Mouse (Mus musculus): Measurements from ENCODE around the gene Srrt.
"Not testable (repeated sequence)": the region's sequence is repeated elsewhere in the genome, so short reads cannot be mapped to it uniquely, and the experiment has no call there.

Gene Srrt

DNA sequence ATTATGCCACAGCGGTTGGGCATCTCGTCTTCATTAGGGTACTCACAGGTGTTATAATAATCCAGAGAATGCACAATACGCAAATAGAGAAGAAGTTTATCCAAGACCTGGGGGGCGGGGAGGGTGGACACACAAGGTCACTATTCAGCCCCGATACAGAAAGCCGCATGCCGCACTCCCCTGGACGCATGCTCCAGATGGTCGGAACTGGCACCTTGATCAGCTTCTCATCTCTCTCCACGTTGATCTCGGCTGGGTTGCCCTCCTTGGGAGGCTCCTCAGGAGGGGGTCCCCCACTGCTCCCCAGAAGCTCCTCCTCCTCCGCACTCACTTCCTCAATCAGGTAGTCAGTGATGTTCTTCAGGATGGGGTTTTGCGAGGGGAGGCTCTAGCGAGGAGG lies 10.3 kb downstream of the Srrt start:
- no peak for DNase-seq (ENCODE audit: low spot score in 2 of 2)

DNA sequence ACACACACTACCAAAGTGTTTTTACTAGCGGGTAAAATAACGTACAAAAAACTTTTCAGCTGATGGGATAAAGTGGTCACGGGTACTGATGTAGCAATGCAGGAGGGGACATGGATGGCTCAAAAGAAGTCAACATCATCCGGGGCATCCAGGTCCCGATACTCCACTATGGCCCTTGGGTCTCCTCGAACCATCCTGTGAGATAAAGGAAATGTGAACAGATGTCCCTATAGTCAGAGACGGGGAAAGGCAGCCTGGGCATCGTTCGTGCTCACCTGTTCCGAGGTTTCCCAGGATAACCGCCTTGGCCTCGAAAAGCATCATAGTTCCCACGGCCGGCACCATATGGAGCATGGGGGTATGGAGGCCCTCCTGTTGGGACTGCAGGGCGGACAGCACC lies 11.8 kb downstream of the Srrt start:
- DNase-seq (ENCODE audit: low spot score in 2 of 2), result no peak

DNA sequence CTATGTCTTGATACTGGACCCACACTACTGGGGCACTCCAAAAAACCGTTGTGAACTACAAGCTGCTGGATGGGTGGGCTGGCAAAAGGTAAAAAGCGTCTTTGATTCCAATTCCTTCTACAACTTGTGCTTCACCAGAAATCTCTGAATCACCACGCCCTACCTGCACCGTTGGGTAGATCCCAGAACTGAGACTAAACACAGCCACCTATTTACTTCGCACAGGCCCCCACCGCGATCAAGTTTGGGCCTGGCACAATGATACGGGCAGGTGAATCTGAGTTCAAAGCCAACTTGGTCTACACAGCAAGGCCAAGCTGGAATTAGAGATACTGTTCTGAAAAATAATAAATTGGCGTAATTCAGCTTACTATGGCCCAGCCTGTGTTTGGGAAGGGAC lies 12.2 kb downstream of the Srrt start:
- DNase-seq (ENCODE audit: low spot score in 2 of 2), result no peak

DNA sequence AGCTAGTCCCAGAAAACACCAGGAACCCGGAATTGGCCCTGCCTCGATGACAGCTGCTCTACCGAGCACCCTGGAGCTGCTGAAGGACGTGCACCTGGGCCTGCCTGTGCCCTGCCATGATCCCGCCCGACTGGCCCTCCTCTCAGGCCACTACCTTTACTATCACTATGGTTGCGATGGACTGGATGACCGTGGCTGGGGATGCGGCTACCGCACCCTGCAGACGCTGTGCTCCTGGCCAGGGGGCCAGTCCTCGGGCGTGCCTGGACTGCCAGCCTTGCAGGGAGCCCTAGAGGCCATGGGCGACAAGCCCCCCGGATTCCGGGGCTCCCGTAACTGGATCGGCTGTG lies 12.8 kb downstream of the Srrt start:
- no peak for DNase-seq (ENCODE audit: low spot score in 2 of 2)

DNA sequence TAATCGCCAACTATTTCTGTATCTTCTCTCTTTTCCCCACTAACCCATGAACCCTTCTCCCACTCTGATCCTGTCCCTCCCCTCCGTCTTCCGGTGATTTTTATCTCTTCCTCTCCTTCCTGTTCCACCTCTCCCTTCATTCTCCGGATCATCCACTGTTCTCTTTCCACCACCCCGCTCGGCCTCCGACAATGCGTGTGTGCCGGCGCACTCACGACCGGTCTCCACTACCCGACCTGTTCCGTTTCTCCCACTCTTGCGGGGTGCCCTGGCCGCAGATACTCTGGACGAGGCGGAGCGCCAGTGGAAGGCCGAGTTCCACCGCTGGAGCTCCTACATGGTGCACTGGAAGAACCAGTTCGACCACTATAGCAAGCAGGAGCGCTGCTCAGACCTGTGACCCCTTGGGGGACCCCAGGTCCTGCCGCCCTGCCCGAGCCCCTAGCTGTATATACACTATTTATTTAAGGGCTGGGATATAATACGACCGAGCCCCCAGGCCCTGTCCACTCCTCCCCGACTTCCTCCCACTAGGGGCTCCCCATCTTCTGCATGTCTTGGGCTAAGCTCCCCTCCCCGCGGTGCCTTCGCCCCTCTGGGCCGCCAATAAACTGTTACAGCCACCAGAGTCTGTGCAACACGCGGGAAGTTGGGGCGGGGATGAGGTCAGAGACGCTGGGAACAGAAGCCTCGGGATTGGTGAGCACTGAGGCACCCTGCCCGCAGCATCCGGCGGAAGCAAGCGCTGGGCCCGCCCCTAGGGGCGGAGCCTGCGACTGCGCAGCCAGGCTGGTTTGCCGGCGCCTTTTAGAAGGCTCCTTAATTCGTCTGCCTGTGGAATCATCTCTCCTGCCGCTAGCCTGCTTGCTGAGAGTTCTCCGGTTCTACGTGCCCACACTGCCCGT lies 13.4 kb downstream of the Srrt start, which contains the start of gene Ufsp1:
Gene Ufsp1, plus strand, starts transcription at position 791 of the 905 bp plus-strand sequence.
- peak; percentile 96 for DNase-seq (ENCODE audit: low spot score in 2 of 2)

DNA sequence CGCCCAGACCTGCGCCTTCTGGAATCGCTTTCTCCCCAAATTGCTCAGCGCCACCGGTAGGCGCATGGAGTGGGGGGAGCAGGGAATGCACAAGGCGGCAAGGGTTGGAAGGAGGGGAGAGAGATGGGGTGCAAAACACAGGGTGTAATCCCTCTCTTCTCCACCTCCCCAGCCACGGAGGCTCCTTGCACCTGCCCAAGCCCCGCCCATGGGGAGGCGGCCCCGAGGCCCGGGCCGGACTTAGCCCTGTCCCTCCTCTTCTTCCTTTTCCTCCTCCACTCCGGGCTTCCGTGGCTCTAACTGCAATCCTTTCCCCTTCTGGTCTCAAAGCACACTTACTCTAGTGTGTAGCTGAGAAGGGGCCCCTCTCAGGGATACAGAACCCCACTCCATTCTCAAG lies 14.2 kb downstream of the Srrt start:
- peak; percentile 68 to 71 for DNase-seq (ENCODE audit: low spot score in 2 of 2)

DNA sequence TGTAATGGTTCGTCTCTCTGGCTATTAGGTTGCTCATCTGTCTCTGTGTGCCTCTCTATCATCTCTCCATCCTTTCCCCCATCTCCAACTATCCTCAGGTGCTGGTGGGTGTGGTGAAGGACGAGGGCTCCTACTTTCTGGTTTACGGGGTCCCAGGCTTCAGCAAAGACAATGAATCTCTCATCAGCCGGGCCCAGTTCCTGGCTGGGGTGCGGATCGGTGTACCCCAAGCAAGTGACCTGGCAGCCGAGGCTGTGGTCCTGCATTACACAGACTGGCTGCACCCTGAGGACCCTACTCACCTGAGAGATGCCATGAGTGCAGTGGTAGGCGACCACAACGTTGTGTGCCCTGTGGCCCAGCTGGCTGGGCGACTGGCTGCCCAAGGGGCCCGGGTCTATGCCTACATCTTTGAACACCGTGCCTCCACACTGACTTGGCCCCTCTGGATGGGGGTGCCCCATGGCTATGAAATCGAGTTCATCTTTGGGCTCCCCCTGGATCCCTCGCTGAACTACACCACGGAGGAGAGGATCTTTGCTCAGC lies 16.0 kb downstream of the Srrt start:
- DNase-seq (ENCODE audit: low spot score in 2 of 2), result no peak

DNA sequence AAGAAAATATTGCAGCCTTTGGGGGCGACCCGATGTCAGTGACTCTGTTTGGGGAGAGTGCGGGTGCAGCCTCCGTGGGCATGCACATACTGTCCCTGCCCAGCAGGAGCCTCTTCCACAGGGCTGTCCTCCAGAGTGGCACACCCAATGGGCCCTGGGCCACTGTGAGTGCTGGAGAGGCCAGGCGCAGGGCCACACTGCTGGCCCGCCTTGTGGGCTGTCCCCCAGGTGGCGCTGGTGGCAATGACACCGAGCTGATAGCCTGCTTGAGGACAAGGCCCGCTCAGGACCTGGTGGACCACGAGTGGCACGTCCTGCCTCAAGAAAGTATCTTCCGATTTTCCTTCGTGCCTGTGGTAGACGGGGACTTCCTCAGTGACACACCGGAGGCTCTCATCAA lies 16.8 kb downstream of the Srrt start:
- DNase-seq (ENCODE audit: low spot score in 2 of 2), result no peak

DNA sequence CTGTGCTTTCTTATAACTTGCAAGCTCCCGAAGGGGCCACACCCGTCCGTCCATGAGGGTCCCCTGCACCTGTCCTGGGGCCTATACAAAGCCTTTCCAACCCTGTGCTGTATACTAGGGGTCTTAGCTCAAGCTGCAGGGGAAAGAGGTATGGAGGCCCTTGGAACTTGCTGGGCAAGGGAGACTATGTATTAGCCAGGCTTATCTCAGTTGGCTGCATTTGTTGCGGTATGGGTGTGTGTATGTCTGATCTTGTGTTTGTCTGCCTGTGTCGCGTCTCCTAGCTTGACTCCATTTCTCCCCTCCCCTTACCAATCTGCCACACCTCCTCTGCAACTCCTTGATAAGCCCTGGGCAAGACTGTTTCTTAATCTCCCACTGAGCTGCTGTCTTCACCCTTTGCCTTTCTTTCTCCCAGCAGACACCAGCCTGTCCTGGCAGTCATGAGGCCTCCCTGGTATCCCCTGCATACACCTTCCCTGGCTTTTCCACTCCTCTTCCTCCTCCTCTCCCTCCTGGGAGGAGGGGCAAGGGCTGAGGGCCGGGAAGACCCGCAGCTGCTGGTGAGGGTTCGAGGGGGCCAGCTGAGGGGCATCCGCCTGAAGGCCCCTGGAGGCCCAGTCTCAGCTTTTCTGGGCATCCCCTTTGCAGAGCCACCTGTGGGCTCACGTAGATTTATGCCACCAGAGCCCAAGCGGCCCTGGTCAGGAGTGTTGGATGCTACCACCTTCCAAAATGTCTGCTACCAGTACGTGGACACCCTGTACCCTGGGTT lies 17.7 kb downstream of the Srrt start:
- no peak for DNase-seq (ENCODE audit: low spot score in 2 of 2)

DNA sequence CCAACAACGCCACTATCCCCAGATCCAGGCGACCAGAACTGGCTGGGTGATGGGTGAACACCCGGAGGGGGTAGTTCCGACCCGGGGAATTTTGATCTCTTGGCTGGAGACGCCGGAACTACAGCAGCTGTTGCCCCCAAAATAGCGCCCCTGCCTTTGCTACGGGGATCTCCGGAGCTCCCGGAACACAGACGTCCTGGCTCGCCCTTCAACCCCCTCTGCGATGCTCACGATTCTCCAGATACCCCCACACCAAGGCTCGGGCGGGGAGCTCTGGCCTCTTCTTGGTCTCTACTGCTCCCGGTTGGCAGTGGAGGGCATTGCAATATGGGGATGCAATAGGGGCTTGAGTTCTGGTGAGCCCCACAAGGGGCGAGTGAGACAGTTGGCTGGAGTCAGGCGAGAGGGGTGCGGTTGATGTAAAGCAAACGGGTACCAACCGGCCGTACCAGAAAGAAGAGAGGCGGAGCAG lies 18.4 kb downstream of the Srrt start:
- peak in 1 of 2 experiments; percentile 48 for DNase-seq (ENCODE audit: low spot score in 2 of 2)

DNA sequence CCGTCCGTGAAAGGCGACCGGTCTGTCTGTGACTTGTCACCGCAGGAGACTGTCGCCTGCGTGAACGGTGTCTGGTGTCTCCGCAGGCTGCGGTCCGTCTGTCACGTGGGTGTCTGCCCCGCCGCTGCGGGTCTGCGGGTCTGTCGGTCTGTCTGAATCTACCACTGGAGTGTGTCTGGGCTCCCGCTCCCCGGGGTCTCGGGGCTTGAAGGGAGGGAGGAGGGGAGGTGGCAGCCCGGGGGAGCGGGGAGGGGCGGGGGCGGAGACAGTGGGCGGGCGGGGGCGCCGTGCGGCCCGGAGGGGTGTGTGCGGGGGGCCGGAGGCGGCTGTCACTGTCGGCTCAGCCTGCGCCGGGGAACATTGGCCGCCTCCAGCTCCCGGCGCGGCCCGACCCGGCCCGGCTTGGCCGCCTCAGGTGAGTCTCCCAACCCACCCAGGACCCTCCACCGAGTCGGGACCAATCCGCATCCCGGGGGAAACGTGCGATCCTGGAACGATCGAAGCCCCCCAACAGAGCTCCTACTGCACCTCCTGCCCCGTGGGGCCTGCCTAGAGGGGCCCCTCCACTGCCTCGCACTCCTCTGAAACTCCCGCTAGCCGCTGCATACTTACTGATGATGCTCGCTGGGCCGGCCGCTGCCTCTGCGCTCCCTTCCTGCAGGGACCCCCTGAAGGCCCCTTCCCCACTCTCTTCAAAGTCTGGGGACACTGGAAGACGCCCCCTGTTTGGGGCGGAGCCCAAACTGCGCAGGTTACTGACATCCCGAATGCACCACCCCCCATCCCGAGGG lies 19.3 kb downstream of the Srrt start:
- peak; percentile 60 to 70 for DNase-seq (ENCODE audit: low spot score in 2 of 2)

DNA sequence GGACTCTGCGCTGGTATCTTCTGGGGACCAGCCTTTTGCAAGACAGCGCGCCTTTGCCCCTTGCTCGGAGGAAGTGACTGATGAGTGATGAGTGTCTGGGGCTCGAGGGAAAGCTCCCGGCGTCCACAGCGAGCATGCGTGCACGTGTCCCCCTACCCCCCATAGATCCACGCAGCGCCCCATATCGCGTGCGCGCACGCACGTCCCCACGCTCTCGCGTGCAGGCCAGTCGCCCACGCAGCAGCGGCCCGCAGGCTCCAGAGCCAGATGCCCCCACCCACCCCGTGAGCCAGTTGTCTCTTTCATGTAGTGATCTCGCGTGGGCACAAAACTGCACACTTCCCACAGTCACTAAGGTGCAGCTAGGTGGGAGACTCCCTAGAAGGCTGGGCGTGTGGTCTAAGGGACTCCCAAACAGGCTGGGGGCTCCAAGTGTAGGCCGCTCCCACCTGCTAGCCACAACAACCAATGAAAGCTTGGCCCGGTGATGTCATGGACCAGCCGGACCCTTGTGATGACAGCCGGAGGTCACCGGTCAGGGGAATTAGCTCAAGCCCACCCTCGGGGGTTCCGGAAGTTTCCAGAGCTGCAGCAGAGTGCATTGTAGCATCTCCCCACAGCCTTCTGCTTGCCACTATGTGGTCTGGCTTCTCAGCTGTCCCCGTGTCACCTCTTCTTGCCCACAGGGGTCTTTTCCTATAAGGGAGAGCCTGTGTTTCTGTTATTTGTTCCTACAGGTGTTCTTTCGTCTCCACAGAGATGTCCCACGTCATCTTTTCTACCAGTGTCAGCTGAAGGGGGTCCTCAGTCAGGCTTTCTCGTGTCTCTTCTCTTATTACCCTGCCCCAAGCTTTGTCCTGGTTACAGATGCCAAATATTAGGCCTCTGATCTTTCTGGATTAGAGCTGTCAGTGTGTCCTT lies 20.2 kb downstream of the Srrt start, which contains the start of gene Ache:
Gene Ache, plus strand, starts transcription at position 488 of the 921 bp plus-strand sequence.
- peak; percentile 71 to 78 for DNase-seq (ENCODE audit: low spot score in 2 of 2)

DNA sequence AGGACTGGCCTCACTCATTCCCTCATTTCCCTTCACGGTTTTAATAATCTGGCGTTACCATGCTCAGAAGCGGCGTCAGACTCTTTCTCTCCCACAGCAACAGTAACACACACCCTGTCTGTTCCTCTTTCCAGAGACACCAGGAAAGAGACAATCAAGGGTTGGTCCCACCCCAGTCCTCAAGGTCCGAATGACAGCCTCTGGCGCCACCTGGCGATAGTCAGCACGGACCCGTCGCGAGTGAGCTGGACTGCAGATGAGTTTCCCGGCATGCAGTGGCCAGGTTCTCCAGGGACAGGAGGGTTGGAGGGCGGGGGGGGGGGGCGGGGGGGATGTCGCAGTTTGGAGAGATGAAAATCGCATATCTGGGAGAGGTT lies 20.8 kb downstream of the Srrt start:
- DNase-seq (ENCODE audit: low spot score in 2 of 2), result peak; percentile 87 to 91

DNA sequence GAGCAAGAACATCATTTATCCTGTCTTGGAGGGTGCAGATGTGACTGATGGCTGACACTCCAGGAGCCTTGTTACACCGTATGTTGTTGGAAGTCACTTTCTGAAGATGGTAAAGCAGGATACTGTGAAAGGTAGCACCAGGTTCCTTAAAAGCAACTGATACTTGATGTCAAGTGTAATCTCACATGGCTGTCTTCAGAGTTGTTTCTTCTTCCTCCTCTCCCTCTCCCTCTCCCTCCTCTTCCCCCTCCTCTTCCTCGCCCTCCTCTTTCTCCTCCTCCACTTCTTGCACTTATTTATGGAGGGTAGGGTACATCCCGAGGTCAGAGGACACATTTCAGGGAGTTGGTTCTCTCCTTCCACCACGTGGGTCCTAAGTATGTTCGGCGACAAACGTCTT lies 21.5 kb downstream of the Srrt start:
- DNase-seq (ENCODE audit: low spot score in 2 of 2), result no peak

DNA sequence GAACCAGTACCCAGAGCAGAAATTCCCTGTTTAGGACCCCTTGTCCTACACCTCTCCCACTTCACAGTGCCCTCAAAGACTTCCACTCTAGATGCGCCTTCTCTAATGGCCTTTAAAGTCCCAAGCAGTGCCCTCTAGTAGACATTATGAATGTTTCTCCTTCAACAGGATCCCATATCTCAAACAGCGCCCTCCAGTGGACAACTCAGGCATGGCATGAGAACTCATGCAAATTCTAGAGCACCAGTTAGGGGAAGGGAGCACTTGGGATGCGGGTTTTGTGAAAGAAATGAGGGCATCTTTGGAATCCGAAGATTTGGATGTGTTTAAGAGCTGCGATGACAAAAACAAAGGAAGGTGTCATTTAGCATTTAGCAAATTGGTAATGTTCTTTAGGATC lies 22.4 kb downstream of the Srrt start:
- no peak for DNase-seq (ENCODE audit: low spot score in 2 of 2)

DNA sequence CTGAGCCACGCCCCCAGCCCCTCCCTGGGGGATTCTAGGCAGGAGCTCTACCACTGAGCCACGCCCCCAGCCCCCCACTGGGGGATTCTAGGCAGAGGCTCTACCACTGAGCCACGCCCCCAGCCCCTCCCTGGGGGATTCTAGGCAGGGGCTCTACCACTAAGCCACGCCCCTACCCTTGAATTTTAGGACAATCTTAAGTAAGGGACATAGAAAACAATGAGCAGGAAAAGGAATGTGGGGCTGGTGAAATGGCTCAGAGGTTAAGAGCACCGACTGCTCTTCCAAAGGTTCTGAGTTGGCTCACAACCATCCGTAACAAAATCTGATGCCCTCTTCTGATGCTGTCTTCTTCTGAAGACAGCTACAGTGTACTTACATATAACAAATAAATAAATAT lies 23.1 kb downstream of the Srrt start:
- DNase-seq (ENCODE audit: low spot score in 2 of 2), result not testable (repeated sequence)

DNA sequence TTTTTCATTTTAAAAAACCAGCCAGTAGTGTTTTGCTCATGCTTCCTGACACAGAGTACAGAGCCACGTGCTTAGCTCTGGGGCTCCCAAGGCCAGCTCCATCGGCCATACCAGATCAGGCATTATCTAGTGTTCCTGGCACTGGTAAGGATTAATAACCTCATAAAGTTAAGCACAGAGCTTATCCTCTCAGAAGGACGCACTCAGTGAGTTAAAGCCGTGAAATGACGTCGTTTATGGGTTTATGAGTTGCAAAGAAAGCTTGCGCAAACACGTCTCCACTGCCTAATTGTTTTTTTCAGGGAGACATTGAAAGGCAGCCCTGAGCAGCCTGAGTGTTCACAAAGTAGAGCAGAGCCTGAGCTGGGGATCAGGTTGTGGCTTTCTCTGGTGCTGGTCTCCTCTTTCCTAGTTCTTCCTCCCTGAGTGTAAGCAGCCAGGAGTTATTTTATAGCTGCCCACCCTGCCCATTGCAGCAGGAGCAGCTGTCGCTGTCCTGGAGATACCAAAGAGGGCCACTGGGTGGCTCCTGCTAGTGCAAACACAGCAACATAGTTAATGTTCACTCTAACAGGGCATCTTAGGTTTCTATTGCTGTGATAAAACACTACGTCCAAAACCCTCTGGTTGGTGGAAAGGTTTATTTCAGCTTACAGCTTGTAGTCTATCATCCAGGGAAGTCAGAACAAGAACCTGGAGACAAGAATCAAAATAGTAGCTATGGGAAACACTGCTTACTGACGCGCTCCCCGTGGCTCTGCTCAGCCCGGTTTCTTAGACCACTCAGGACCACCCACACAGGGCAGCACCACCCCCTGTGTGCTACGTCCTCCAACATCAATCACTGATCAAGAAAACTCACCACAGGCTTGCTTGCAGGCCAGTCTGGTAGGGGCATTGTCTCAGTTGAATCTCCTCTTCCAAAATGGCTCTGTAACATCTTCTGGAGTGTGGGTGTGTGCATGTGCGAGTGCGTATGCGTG lies 29.8 kb downstream of the Srrt start:
- DNase-seq (ENCODE audit: low spot score in 2 of 2), result no peak

DNA sequence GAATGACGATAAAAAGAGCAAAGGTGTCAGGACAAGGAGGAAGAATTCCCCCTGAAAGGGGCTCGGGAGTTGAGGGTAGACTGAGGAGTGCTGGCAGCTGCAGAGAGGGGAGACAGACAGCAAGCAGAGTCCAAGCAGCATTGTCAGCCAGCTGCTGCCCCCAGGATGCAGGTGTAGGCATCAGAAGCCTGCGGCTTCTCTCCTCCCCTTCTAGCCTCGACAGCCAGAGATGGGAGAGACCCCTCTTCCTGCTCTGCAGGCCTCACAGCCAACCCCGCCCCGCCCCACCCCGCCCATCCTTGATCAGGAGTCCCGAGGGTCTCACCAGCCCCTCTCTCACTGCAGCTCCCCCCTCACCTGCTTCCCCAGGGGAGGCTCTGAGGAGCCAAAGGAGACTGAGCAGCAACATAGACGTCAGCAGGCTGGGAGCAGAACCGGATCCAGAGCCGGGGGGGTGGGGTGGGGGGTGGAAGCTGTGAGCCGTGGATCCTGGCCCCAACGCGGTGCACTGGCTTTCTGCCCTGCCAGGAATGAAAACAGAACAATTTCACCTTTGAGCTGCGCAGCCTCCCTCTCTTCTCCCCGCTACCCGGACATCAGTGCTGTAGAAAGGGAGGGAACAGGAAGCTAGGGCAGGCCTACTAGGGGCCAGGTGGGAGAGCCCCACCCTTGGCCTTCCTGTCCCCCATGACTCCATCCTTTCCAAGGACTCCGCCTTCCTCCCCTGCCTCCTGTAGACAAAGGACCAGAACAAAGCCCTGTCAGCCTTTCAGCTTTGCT lies 39.2 kb downstream of the Srrt start:
- DNase-seq (ENCODE audit: low spot score in 2 of 2), result no peak

DNA sequence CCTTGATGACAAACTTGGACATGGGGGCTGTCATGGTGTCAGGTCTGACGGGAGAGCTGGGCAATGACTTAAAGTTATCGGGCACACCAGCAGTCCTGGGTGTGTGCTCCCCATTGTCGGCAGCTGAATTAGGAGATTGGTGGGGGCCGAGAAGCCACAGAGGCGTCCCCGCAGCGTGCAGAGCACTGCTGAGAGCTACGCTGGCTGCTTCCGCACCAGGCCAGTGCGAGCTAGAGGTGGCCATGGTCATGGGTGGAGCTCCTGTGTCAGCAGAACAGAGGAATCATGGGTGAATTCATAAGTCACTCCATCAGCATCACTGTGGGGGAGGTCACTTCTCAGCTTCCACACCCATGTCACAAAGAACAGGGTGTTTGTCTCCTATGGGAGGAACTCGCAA lies 42.7 kb downstream of the Srrt start:
- no peak for DNase-seq (ENCODE audit: low spot score in 2 of 2)
